Mouse (Mus musculus): ENCODE data around the gene Olfr164. TPM values are rescaled to one million over a fixed set of nuclear protein-coding genes. Genes with fewer than 3 reads are reported as not detected.

Gene Olfr164
- polyA plus RNA-seq, 1 experiment from 2014 or later = not detected

Small RNA genes within 50 kb of the gene (microRNA-seq; reads per million reads assigned to microRNA genes)
- not detected for gene Gm23612 (ENCODE audit: borderline number of aligned reads)

Other genes starting within 250 kb of the Olfr164 start
- not detected in 2 replicates for gene Olfr165, start 109.1 kb upstream of the Olfr164 start, polyA plus RNA-seq (2014; fragmentation: Nextera tagmentation; extraction: Ambion mirVana)
- gene Olfr166, start 169.6 kb upstream of the Olfr164 start, polyA plus RNA-seq (2014; fragmentation: Nextera tagmentation; extraction: Ambion mirVana) = not detected in 2 replicates
- not detected in 2 replicates for gene Olfr167, start 208.2 kb upstream of the Olfr164 start, polyA plus RNA-seq (2014; fragmentation: Nextera tagmentation; extraction: Ambion mirVana)
- gene Olfr168, start 221.5 kb upstream of the Olfr164 start, polyA plus RNA-seq (2014; fragmentation: Nextera tagmentation; extraction: Ambion mirVana) = not detected in 2 replicates